Mouse (Mus musculus): ENCODE data around the gene Bmp2k.

- TF ChIP-seq CTCF (IDR thresholded peaks at IDR 0.05; ENCODE audit: insufficient read depth, low read length) = no peak
- TF ChIP-seq POLR2A (IDR thresholded peaks at IDR 0.05; ENCODE audit: borderline replicate concordance, extremely low read depth, low read depth, low read length) = no peak
Observed at GRCm38 (mm10) chr5:97046680-97047079, 49.2 kb downstream of the Bmp2k start.
